Mouse (Mus musculus): ENCODE measurements at regions not wholly inside any gene's neighbourhood (a gene's known extent, or its start where the extent isn't known, plus 50 kb on each side); places are given as distances from the start of the nearest gene placed in this dataset.

- no peak for DNase-seq
Measured at GRCm38 (mm10) chr4:89082838-89083237, 54.1 kb upstream of the Mtap start.

- no peak for DNase-seq
Measured at GRCm38 (mm10) chr4:89078485-89078884, 58.4 kb upstream of the Mtap start.

- no peak for DNase-seq
Measured at GRCm38 (mm10) chr4:89074705-89075104, 62.2 kb upstream of the Mtap start.

- DNase-seq, result no peak
Measured at GRCm38 (mm10) chr4:89070430-89070829, 66.5 kb upstream of the Mtap start.

GRCm38 (mm10) chr4:89064401-89064800, 72.5 kb upstream of the Mtap start:
- DNase-seq, result no peak

GRCm38 (mm10) chr4:89062384-89062783, 74.5 kb upstream of the Mtap start:
- no peak for DNase-seq

- no peak for DNase-seq
Measured at GRCm38 (mm10) chr4:89061619-89062018, 75.3 kb upstream of the Mtap start.

- DNase-seq, result no peak
Measured at GRCm38 (mm10) chr4:89057573-89057972, 79.3 kb upstream of the Mtap start.

GRCm38 (mm10) chr4:89057135-89057534, 79.8 kb upstream of the Mtap start:
- no peak for DNase-seq

GRCm38 (mm10) chr4:89055969-89056368, 81.0 kb upstream of the Mtap start:
- DNase-seq, result no peak

GRCm38 (mm10) chr4:89053606-89054005, 83.3 kb upstream of the Mtap start:
- no peak for DNase-seq

- DNase-seq, result no peak
Measured at GRCm38 (mm10) chr4:89051897-89052296, 85.0 kb upstream of the Mtap start.

GRCm38 (mm10) chr4:89050551-89051199, 86.2 kb upstream of the Mtap start:
- DNase-seq, result no peak

GRCm38 (mm10) chr4:89049592-89050440, 87.1 kb upstream of the Mtap start:
- DNase-seq, result no peak

- no peak for DNase-seq
Measured at GRCm38 (mm10) chr4:89044516-89044915, 92.4 kb upstream of the Mtap start.

- DNase-seq, result no peak
Measured at GRCm38 (mm10) chr4:89043982-89044381, 92.9 kb upstream of the Mtap start.

- DNase-seq, result no peak
Measured at GRCm38 (mm10) chr4:89040856-89041255, 96.1 kb upstream of the Mtap start.

- DNase-seq, result no peak
Measured at GRCm38 (mm10) chr4:89038906-89039305, 98.0 kb upstream of the Mtap start.

- no peak for DNase-seq
Measured at GRCm38 (mm10) chr4:89038135-89038534, 98.8 kb upstream of the Mtap start.

GRCm38 (mm10) chr4:89034822-89035221, 102.1 kb upstream of the Mtap start:
- no peak for DNase-seq

- DNase-seq, result no peak
Measured at GRCm38 (mm10) chr4:89034299-89034698, 102.6 kb upstream of the Mtap start.

- DNase-seq, result no peak
Measured at GRCm38 (mm10) chr4:89012681-89013353, 124.1 kb upstream of the Mtap start.

GRCm38 (mm10) chr4:89008561-89008960, 128.4 kb upstream of the Mtap start:
- DNase-seq, result no peak

- no peak for DNase-seq
Measured at GRCm38 (mm10) chr4:89001470-89001869, 121.5 kb upstream of the Ifne start.
